Mouse (Mus musculus) lung, postnatal 0 days (tissue): ENCODE data around the gene Efcab11. TPM values are rescaled to one million over a fixed set of nuclear protein-coding genes. Genes with fewer than 3 reads are reported as not detected.

Experiments
- ATAC-seq: fragments of 200-750 bp; cut with Nextera tagmentation; 2 replicates; pipeline ENCODE4 v1.8.0; 2017; ENCODE audit warnings: moderate library complexity
- DNase-seq: peaks from one replicate; pipeline ENCODE4 v3.0.0-alpha.2; 2016; ENCODE audit warnings: low spot score
- H3K27ac ChIP-seq: fragments of 300-500 bp; sonication (generic); 2 replicates; pipeline ENCODE4 v1.5.1; 2014; ENCODE audit warnings: antibody characterized with exemption, mild to moderate bottlenecking, low read length, mixed read lengths
- H3K27me3 ChIP-seq: fragments of 300-500 bp; sonication (generic); replicated peaks from 2 replicates; pipeline ENCODE4 v1.6.1; 2014; ENCODE audit warnings: low read length, mixed read lengths; ENCODE audit not compliant: insufficient read depth
- H3K36me3 ChIP-seq: fragments of 300-500 bp; sonication (generic); 2 replicates; pipeline ENCODE4 v1.6.1; 2014; ENCODE audit warnings: low read length, mixed read lengths; ENCODE audit not compliant: insufficient read depth
- H3K4me1 ChIP-seq: fragments of 300-500 bp; sonication (generic); 2 replicates; pipeline ENCODE4 v1.6.1; 2014; ENCODE audit warnings: antibody characterized with exemption, low read depth, low read length, mixed read lengths; ENCODE audit not compliant: insufficient read depth
- H3K4me2 ChIP-seq: fragments of 300-500 bp; sonication (generic); replicated peaks from 2 replicates; pipeline ENCODE4 v1.6.1; 2014; ENCODE audit warnings: low read depth, mild to moderate bottlenecking, low read length, moderate library complexity, mixed read lengths
- H3K4me3 ChIP-seq: fragments of 300-500 bp; sonication (generic); 2 replicates; pipeline ENCODE4 v1.5.1; 2014; ENCODE audit warnings: low read depth, low read length
- H3K9ac ChIP-seq: fragments of 300-500 bp; sonication (generic); replicated peaks from 2 replicates; pipeline ENCODE4 v1.6.1; 2014; ENCODE audit warnings: low read depth, mild to moderate bottlenecking
- H3K9me3 ChIP-seq: fragments of 300-500 bp; sonication (generic); 2 replicates; pipeline ENCODE4 v1.6.1; 2016; ENCODE audit warnings: low read length, mixed read lengths
- CTCF ChIP-seq: IDR thresholded peaks from 2 replicates; pipeline ENCODE4 v1.5.1; 2016; ENCODE audit warnings: antibody characterized with exemption, mild to moderate bottlenecking
- EP300 ChIP-seq: IDR thresholded peaks from 2 replicates; pipeline ENCODE4 v1.6.1; 2016; ENCODE audit warnings: antibody characterized with exemption, mild to moderate bottlenecking, control low read depth
- WGBS: fragments of 180-500 bp; shearing (Covaris S2); extraction: QIAGEN DNeasy Blood & Tissue Kit; methylation state at CpG from one replicate; pipeline ENCODE4 v1.1.7; 2014; 5-methylcytosine and 5-hydroxymethylcytosine counted together
- polyA plus RNA-seq: library from polyadenylated mRNA; unstranded; fragments of >200 nt; fragmentation: Nextera tagmentation; extraction: Ambion mirVana; gene quantifications from 2 replicates; pipeline ENCODE4 v1.2.1, GENCODE M21; 2015

The Efcab11 gene
- polyA plus RNA-seq, 1 experiment from 2014 or later = 2.2 TPM

GRCm38 (mm10) chr12:99669976-99670761 is 214.1 kb downstream of the Efcab11 start:
- Histone ChIP-seq H3K4me1 (no peaks in the 10 kb centered on the region), H3K4me3 (no peak overlapping the region), H3K9me3 (no peaks in the 10 kb centered on the region), H3K27ac (no peak overlapping the region), H3K9ac (no peak overlapping the region), H3K27me3 (no peaks in the 10 kb centered on the region), H3K36me3 (no peaks in the 10 kb centered on the region), H3K4me2 (peak overlapping the region; percentile 25; the same call in 1 of the 2 replicates)
- TF ChIP-seq EP300 (no peak), CTCF (no peak)
- WGBS = 57% methylated on average over 26 of the region's 26 CpGs
- DNase-seq (peak; percentile 15), ATAC-seq (0 out of 2 replicates have a peak, but pooled peaks have one; percentile 31)

GRCm38 (mm10) chr12:99654991-99655880 is 229.0 kb downstream of the Efcab11 start:
- no peak overlapping the region for H3K27ac ChIP-seq
- no peak for ATAC-seq
- H3K4me2 ChIP-seq = no peak overlapping the region
- no peaks in the 10 kb centered on the region for H3K27me3 ChIP-seq
- no peaks in the 10 kb centered on the region for H3K36me3 ChIP-seq
- no peaks in the 10 kb centered on the region for H3K4me1 ChIP-seq
- WGBS = 66% methylated on average over 19 of the region's 19 CpGs
- TF ChIP-seq EP300 (no peak), CTCF (no peak)
- no peaks in the 10 kb centered on the region for H3K9me3 ChIP-seq
- no peak overlapping the region for H3K9ac ChIP-seq
- no peak overlapping the region for H3K4me3 ChIP-seq
- DNase-seq = no peak

DNA sequence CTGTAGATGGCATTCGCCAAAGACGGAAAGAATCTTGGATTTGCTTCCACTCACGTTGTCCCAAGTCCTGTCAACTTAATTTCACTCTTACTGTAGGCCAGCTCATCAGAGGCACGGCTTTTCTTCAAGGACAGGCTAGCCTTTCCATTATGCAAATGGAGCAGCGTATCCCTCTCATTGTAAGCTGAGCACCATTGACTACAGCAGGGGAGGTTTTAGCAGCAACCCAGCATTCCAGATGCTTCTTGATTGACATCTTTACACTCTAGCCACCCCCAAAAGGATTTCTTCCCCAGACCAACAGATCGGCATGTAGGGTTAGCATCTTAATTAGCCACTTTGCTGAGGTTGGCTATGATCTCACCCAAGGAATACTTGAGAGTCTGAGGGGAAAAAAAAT is 231.8 kb downstream of the Efcab11 start:
- H3K36me3 ChIP-seq = no peaks in the 10 kb centered on the region
- H3K9ac ChIP-seq = no peak overlapping the region
- H3K9me3 ChIP-seq = no peaks in the 10 kb centered on the region
- H3K4me1 ChIP-seq = no peaks in the 10 kb centered on the region
- H3K4me2 ChIP-seq = no peak overlapping the region
- TF ChIP-seq CTCF (no peak), EP300 (no peak)
- no peaks in the 10 kb centered on the region for H3K27me3 ChIP-seq
- WGBS = 58% methylated on average over 6 of the region's 6 CpGs
- no peak overlapping the region for H3K4me3 ChIP-seq
- H3K27ac ChIP-seq = no peak overlapping the region
- DNase-seq = no peak
- ATAC-seq = no peak

DNA sequence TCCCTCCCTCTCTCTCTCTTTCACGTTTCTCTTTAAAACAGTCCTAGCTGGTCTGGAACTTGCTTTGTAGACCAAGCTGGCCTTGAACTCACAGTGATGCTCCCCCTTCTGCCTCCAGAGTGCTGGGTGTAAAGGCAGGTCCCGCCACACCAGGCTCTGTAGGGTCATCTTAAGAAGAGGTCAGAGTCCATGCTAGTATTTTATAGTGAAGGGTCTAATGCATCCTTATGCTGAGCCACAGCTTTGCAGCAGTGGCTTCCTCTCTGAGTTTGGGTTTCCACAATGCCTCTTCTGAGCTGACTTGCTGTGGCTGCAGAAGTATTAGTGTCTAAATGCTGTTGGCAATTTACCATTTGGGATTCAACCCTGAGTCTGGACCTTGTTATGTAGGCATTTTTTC is 234.5 kb downstream of the Efcab11 start:
- Histone ChIP-seq H3K9me3 (no peaks in the 10 kb centered on the region), H3K27me3 (no peaks in the 10 kb centered on the region), H3K36me3 (no peaks in the 10 kb centered on the region), H3K4me1 (no peaks in the 10 kb centered on the region), H3K4me3 (no peak overlapping the region), H3K9ac (no peak overlapping the region), H3K4me2 (no peak overlapping the region), H3K27ac (no peak overlapping the region)
- DNase-seq = no peak
- ATAC-seq = no peak
- TF ChIP-seq EP300 (no peak), CTCF (no peak)
- WGBS = 45% methylated on average over 2 of the region's 2 CpGs

DNA sequence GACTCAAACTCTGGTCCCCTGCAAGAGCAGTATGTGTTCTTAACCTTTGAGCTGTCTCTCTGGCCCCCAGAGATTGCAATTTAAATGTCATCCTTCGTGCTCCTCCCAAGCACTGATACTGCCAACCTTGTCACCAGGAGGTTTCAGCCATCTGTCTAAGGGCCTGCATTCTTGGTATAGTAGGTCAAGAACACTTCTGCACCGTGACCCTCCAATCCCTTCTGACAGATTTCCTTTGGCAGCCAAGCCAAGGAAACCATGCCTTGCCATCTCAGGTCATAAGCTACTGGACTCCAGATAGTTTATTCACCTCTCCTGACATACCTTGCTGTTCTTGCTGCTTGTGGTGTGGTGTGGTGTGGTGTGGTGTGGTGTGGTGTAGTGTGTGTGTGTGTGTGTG is 235.5 kb downstream of the Efcab11 start:
- no peak for TF ChIP-seq EP300
- no peak for TF ChIP-seq CTCF
- ATAC-seq (no peak), DNase-seq (no peak)
- no peaks in the 10 kb centered on the region for H3K9me3 ChIP-seq
- H3K9ac ChIP-seq = no peak overlapping the region
- H3K4me2 ChIP-seq = no peak overlapping the region
- no peaks in the 10 kb centered on the region for H3K36me3 ChIP-seq
- 70% methylated on average over 2 of the region's 2 CpGs for WGBS
- H3K27me3 ChIP-seq = no peaks in the 10 kb centered on the region
- no peak overlapping the region for H3K27ac ChIP-seq
- H3K4me1 ChIP-seq = no peaks in the 10 kb centered on the region
- no peak overlapping the region for H3K4me3 ChIP-seq

- Histone ChIP-seq H3K4me3 (no peak overlapping the region), H3K27me3 (no peaks in the 10 kb centered on the region), H3K9ac (no peak overlapping the region), H3K4me2 (no peak overlapping the region), H3K4me1 (no peaks in the 10 kb centered on the region), H3K36me3 (no peaks in the 10 kb centered on the region), H3K27ac (no peak overlapping the region), H3K9me3 (no peaks in the 10 kb centered on the region)
- TF ChIP-seq CTCF (no peak), EP300 (no peak)
- no peak for ATAC-seq
- 78% methylated on average over 11 of the region's 11 CpGs for WGBS
- peak; percentile 61 for DNase-seq
Observed at GRCm38 (mm10) chr12:99646556-99647354, 237.5 kb downstream of the Efcab11 start.
